Mouse (Mus musculus) kidney, embryonic 16.5 days (tissue): ENCODE data around the gene Zrsr1. TPM values are rescaled to one million over a fixed set of nuclear protein-coding genes. Genes with fewer than 3 reads are reported as not detected.

Experiments used
- ATAC-seq: fragments of 200-750 bp; cut with Nextera tagmentation; 2 replicates; pipeline ENCODE4 v1.8.0; 2017; ENCODE audit warnings: moderate TSS enrichment; ENCODE audit not compliant: low FRiP score, low TSS enrichment
- H3K27ac ChIP-seq: fragments of 300-500 bp; sonication (generic); 2 replicates; pipeline ENCODE4 v1.5.1; 2014; ENCODE audit warnings: low read length
- H3K27me3 ChIP-seq: fragments of 300-500 bp; sonication (generic); 2 replicates; pipeline ENCODE4 v1.6.1; 2014; ENCODE audit warnings: low read length, control low read depth, mixed read lengths; ENCODE audit not compliant: insufficient read depth
- H3K36me3 ChIP-seq: fragments of 300-500 bp; sonication (generic); 2 replicates; pipeline ENCODE4 v1.6.1; 2014; ENCODE audit warnings: low read length, control low read depth, mixed read lengths; ENCODE audit not compliant: insufficient read depth
- H3K4me1 ChIP-seq: fragments of 300-500 bp; sonication (generic); 2 replicates; pipeline ENCODE4 v1.6.1; 2014; ENCODE audit warnings: low read length, control low read depth, mixed read lengths; ENCODE audit not compliant: insufficient read depth
- H3K4me2 ChIP-seq: fragments of 300-500 bp; sonication (generic); replicated peaks from 2 replicates; pipeline ENCODE4 v1.6.1; 2014; ENCODE audit warnings: low read depth, low read length
- H3K4me3 ChIP-seq: fragments of 300-500 bp; sonication (generic); 2 replicates; pipeline ENCODE4 v1.5.1; 2014; ENCODE audit warnings: mild to moderate bottlenecking, low read length
- H3K9ac ChIP-seq: fragments of 300-500 bp; sonication (generic); replicated peaks from 2 replicates; pipeline ENCODE4 v1.6.1; 2014; ENCODE audit warnings: low read length
- H3K9me3 ChIP-seq: fragments of 300-500 bp; sonication (generic); 2 replicates; pipeline ENCODE4 v1.6.1; 2016; ENCODE audit warnings: low read length, control low read depth
- WGBS: fragments of 180-500 bp; shearing (Covaris S2); extraction: QIAGEN DNeasy Blood & Tissue Kit; methylation state at CpG from one replicate; pipeline ENCODE4 v1.1.7; 2014; 5-methylcytosine and 5-hydroxymethylcytosine counted together
- polyA plus RNA-seq: library from polyadenylated mRNA; unstranded; fragments of >200 nt; fragmentation: Nextera tagmentation; extraction: Ambion mirVana; gene quantifications from 2 replicates; pipeline ENCODE4 v1.2.1, GENCODE M21; 2015

Zrsr1 gene
- polyA plus RNA-seq, 1 experiment from 2014 or later = 3.7 TPM

DNA sequence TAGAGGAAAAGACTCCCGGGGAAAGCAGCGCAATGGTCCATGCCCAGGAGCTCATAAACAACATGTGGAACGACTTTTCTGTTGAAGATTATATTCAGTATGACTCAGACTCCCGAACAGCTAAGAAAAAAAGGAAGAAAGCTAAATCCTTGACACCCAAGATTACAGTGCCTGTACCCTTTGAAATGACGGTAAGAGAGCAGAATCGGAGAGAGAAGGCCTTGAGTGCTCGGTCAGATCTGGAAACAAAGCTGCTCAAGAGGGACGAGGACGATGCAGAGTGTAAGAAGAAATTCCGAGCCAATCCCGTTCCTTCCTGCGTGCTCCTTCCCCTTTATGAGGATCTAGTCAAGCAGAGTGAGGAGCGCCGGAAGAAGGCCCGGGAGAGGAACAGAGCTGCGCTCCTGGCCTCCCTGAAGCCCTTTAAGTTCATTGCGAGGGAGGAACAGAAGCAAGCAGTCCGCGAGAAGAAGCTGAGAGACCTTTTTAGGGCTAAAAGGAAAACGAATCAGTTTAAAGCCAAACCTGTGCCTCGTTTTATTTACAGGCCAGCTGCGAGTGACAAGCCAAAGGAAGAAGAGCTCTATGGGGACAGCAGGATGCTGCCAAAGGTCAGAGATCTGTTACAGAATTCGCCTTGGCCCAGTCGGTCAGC, 48.4 kb downstream of the Zrsr1 start:
- Histone ChIP-seq H3K27ac (no peak overlapping the region), H3K27me3 (no peaks in the 10 kb centered on the region), H3K36me3 (no peaks in the 10 kb centered on the region), H3K4me1 (0 out of 2 replicates have a peak, but pooled peaks cover 3% of the 10 kb centered on the region), H3K4me3 (no peak overlapping the region), H3K9me3 (peaks cover 4% of the 10 kb centered on the region), H3K4me2 (no peak overlapping the region), H3K9ac (peak overlapping the region; percentile 17; the same call in 1 of the 2 replicates)
- ATAC-seq = no peak
- 52% methylated on average over 24 of the region's 24 CpGs for WGBS

DNA sequence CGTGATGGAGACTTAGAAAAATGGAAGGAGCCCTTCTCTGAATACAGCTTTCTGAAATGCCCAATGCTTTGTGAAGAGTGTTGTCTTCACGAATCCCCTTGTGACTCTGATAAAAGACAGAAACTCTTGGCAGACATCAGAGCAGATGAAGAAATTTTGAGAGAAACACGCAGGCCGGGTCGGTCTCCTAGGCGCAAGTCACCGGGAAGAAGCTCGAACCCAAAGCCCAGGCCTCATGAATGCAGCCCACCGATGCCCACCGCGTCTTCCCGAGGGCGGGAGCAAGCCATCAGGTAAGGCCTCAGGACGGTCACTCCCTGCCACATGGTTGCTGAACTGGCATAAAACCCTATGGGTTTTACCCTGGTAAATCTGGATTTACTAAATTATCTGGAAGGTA, 49.0 kb downstream of the Zrsr1 start:
- Histone ChIP-seq H3K36me3 (no peaks in the 10 kb centered on the region), H3K4me1 (0 out of 2 replicates have a peak, but pooled peaks cover 3% of the 10 kb centered on the region), H3K4me2 (no peak overlapping the region), H3K4me3 (no peak overlapping the region), H3K27me3 (no peaks in the 10 kb centered on the region), H3K9me3 (peaks cover 4% of the 10 kb centered on the region), H3K27ac (no peak overlapping the region), H3K9ac (no peak overlapping the region)
- ATAC-seq = no peak
- 93% methylated on average over 14 of the region's 14 CpGs for WGBS

DNA sequence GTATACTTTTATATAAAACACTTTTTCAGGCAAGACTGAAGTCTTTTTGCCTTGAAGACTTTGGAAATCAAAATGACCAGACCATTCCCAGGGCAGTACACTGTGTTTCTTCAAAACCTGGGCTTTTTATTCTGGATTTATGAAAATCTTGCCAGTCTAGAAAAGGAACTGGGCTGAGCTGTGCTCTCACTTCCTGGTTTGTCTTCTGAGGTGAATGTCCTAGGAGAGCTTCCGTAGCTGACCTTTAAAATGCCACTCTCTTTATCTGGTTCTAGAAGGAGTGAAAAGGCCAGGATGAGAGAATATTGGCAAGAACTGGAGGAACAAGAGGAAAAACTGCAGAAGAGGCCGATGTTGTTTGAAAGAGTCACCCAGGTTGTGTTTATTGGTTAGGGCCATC, 51.4 kb downstream of the Zrsr1 start:
- Histone ChIP-seq H3K36me3 (no peaks in the 10 kb centered on the region), H3K4me3 (no peak overlapping the region), H3K27me3 (no peaks in the 10 kb centered on the region), H3K27ac (no peak overlapping the region), H3K9me3 (peaks cover 4% of the 10 kb centered on the region), H3K4me1 (0 out of 2 replicates have a peak, but pooled peaks cover 3% of the 10 kb centered on the region), H3K9ac (no peak overlapping the region), H3K4me2 (no peak overlapping the region)
- ATAC-seq = no peak
- 98% methylated on average over 2 of the region's 2 CpGs for WGBS

DNA sequence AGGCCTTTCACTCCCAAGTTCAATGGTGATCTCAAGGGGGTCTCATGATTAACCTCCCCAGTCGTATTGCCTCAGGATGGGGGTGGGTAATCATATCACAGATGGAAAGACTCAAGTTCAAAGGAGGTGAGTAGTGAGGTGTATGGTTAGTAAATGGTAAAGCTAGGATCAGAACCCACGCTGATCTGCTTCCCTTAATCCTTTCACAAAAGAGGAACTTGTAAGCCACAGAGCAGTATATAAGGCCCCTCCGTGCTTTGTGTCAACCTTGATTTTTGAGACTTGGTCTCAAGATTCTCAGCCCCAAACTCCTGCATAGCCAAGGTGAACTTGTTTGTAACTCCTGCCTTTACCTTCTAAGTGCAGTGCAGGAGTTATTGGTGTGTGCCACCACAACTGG, 52.4 kb downstream of the Zrsr1 start:
- H3K36me3 ChIP-seq = no peaks in the 10 kb centered on the region
- H3K9me3 ChIP-seq = no peaks in the 10 kb centered on the region
- no peak for ATAC-seq
- no peak overlapping the region for H3K4me2 ChIP-seq
- WGBS = 82% methylated on average over 3 of the region's 3 CpGs
- H3K4me1 ChIP-seq = 0 out of 2 replicates have a peak, but pooled peaks cover 3% of the 10 kb centered on the region
- H3K4me3 ChIP-seq = no peak overlapping the region
- no peak overlapping the region for H3K27ac ChIP-seq
- no peak overlapping the region for H3K9ac ChIP-seq
- H3K27me3 ChIP-seq = no peaks in the 10 kb centered on the region

Other genes with a start within 250 kb of the Zrsr1 start
- gene B3gnt2, start 111.0 kb upstream of the Zrsr1 start, polyA plus RNA-seq = 8.2 and 13.2 TPM in 2 replicates
- gene Gm28048, start 10.1 kb downstream of the Zrsr1 start, polyA plus RNA-seq = 24.4 and 24.7 TPM in 2 replicates
- gene Commd1, start 10.4 kb downstream of the Zrsr1 start, polyA plus RNA-seq = 371 and 385 TPM in 2 replicates
- 300 and 303 TPM in 2 replicates for gene Cct4, start 18.5 kb downstream of the Zrsr1 start, polyA plus RNA-seq
- gene Fam161a, start 35.5 kb downstream of the Zrsr1 start, polyA plus RNA-seq = 3.2 and 3.4 TPM in 2 replicates